ENCODE assay signal across 9 mouse cellular contexts in the genomic region with DNA sequence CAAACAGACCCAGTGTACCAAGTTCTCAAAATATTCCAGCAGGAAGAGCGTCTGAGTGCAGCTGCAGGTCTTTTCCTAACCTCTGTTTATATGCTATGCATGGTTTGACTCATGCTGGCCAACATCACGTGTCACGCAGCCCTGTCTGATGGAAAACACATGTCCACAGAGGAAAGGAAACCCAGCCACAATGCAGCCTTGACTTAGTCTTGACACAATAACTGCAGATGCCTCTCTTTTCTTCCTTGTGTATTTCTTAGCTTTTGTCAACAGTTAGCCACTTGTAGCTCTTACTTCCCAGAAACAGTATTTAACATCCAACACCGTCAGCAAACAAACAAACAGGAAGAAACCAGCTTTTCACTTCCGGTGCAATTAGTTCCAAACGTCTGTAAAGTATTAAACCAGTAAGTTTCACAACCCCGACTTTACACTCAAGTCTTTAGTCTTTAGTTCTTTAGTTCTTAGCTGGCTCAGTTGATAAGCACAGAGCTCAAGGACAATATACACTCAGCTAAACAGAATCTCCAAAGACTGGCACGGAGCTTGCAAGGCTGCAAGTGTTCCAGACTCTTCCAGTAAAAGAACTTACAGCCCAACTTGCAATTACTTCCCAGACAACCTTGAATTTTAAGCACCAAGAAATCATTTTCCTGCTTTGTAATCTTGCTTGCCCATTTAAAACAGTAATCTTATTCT.
DNase-seq lines count a peak whose midpoint lies in the region; ATAC-seq and TF ChIP-seq lines count a peak whose summit lies in the region.
"Had no signal": no experiment of that assay in that cellular context is flagged by ENCODE, and none has a peak within 500 bp of the region (broad histone marks: within the 10 kb centered on the region; RNA-seq: fewer than 3 reads in every experiment).

No protein-coding gene starts in this region.

- peak; percentile 34 to 73 for DNase-seq in adrenal gland, adult (ENCODE audit: inconsistent age in 2 of 2, low spot score in 1 of 2)
- no peak for DNase-seq in adrenal gland, postnatal 25 days
- peak; percentile 16 for DNase-seq in brain, embryonic 14.5 days (ENCODE audit: low read depth)
- DNase-seq in limb, embryonic 11.5 days (ENCODE audit: low spot score): peak; percentile 80
- DNase-seq in cerebellum, postnatal 36 days: no peak
- DNase-seq in thymus, adult 2 months: no peak

- H3K4me3 ChIP-seq in heart, embryonic 15.5 days: no peak overlapping the region
- H3K4me3 ChIP-seq in limb, embryonic 11.5 days (ENCODE audit: low read depth, low read length): no peak overlapping the region
- H3K4me3 ChIP-seq in thymus, adult 2 months (ENCODE audit: control insufficient read depth, insufficient read depth, low read length): no peak overlapping the region
- H3K4me3 ChIP-seq: liver, embryonic 15.5 days had no signal

- peak overlapping the region; percentile 57 for H3K27ac ChIP-seq in heart, embryonic 15.5 days
- peak overlapping the region; percentile 89 for H3K27ac ChIP-seq in limb, embryonic 11.5 days (replicated peaks; ENCODE audit: low read depth, low read length)
- H3K27ac ChIP-seq in thymus, adult 2 months (ENCODE audit: control insufficient read depth, insufficient read depth, low read length): no peak overlapping the region; the same call in 1 of the 2 replicates
- H3K27ac ChIP-seq: liver, embryonic 15.5 days had no signal

- H3K9me3 ChIP-seq in heart, embryonic 15.5 days (replicated peaks): no peaks in the 10 kb centered on the region
- H3K9me3 ChIP-seq in limb, embryonic 11.5 days (ENCODE audit: control insufficient read depth, low read length): no peaks in the 10 kb centered on the region
- H3K9me3 ChIP-seq: liver, embryonic 15.5 days had no signal

- ATAC-seq in heart, embryonic 15.5 days (replicated peaks; ENCODE audit: insufficient number of reproducible peaks, insufficient read depth, low FRiP score, low read depth): peak; percentile 75
- peak; percentile 92 for ATAC-seq in limb, embryonic 11.5 days (ENCODE audit: insufficient number of reproducible peaks, low FRiP score, low TSS enrichment, low read depth)
- no peak for ATAC-seq in granulocyte monocyte progenitor cell, adult 5-6 weeks (replicated peaks; ENCODE audit: poor library complexity, severe bottlenecking)

- TF ChIP-seq POLR2A in brain, embryonic 14.5 days (IDR thresholded peaks at IDR 0.05; ENCODE audit: borderline replicate concordance, extremely low read depth, insufficient read depth, insufficient read length, poor library complexity, severe bottlenecking): no peak
- TF ChIP-seq POLR2A in thymus, adult 2 months (IDR thresholded peaks at IDR 0.05; ENCODE audit: control insufficient read depth, extremely low read depth, insufficient read depth, low read length, poor library complexity): no peak

- peaks cover 17% of the 10 kb centered on the region for H3K4me1 ChIP-seq in heart, embryonic 15.5 days (replicated peaks)
- peaks cover 21% of the 10 kb centered on the region for H3K4me1 ChIP-seq in limb, embryonic 11.5 days (ENCODE audit: control insufficient read depth, insufficient read depth, low read length)
- no peaks in the 10 kb centered on the region for H3K4me1 ChIP-seq in thymus, adult 2 months (replicated peaks; ENCODE audit: control insufficient read depth, insufficient read depth, low read length)
- H3K4me1 ChIP-seq: liver, embryonic 15.5 days had no signal

- no peaks in the 10 kb centered on the region for H3K27me3 ChIP-seq in heart, embryonic 15.5 days
- H3K27me3 ChIP-seq in limb, embryonic 11.5 days (ENCODE audit: control insufficient read depth, insufficient read depth, low read length): no peaks in the 10 kb centered on the region
- no peaks in the 10 kb centered on the region for H3K27me3 ChIP-seq in thymus, adult 2 months (ENCODE audit: control insufficient read depth, insufficient read depth, low read length)
- H3K27me3 ChIP-seq: liver, embryonic 15.5 days had no signal

- 38% methylated on average over 8 of the region's 8 CpGs for WGBS in heart, embryonic 15.5 days
- 16% methylated on average over 8 of the region's 8 CpGs for WGBS in limb, embryonic 11.5 days
- 52% methylated on average over 8 of the region's 8 CpGs for WGBS in thymus, adult 2 months

- no peak for TF ChIP-seq CTCF in brain, embryonic 14.5 days (IDR thresholded peaks at IDR 0.05; ENCODE audit: borderline replicate concordance, extremely low read depth, insufficient read depth, insufficient read length)
- no peak for TF ChIP-seq CTCF in thymus, adult 2 months (IDR thresholded peaks at IDR 0.05; ENCODE audit: borderline replicate concordance, control insufficient read depth, extremely low read depth, insufficient read depth, low read length, poor library complexity)

- H3K36me3 ChIP-seq in heart, embryonic 15.5 days: no peaks in the 10 kb centered on the region
- no peaks in the 10 kb centered on the region for H3K36me3 ChIP-seq in limb, embryonic 11.5 days (ENCODE audit: control insufficient read depth, insufficient read depth, low read length)
- H3K36me3 ChIP-seq in thymus, adult 2 months (ENCODE audit: control insufficient read depth, insufficient read depth, low read length): no peaks in the 10 kb centered on the region
- H3K36me3 ChIP-seq: liver, embryonic 15.5 days had no signal

- H3K4me2 ChIP-seq in heart, embryonic 15.5 days: no peak overlapping the region
- peak overlapping the region; percentile 29; the same call in 1 of the 2 replicates for H3K4me2 ChIP-seq in limb, embryonic 11.5 days (ENCODE audit: low read depth, severe bottlenecking)
- H3K4me2 ChIP-seq: liver, embryonic 15.5 days had no signal

- no peak overlapping the region for H3K9ac ChIP-seq in heart, embryonic 15.5 days
- no peak overlapping the region for H3K9ac ChIP-seq in limb, embryonic 11.5 days (ENCODE audit: low read length)
- H3K9ac ChIP-seq: liver, embryonic 15.5 days had no signal

Comparison
In these comparisons a context has a peak if more than half of its experiments do, and no peak if none do; other contexts are left out.
1. DNase-seq: peak in adrenal gland, adult (2 of 2), brain, embryonic 14.5 days (single experiment) and limb, embryonic 11.5 days (single experiment); none in adrenal gland, postnatal 25 days (single experiment), cerebellum, postnatal 36 days (0 of 2) and thymus, adult 2 months (single experiment).